Mouse (Mus musculus) urinary bladder, postnatal 4 days (tissue): ENCODE measurements around the gene Clk4.

Experiments used
- DNase-seq, 2 experiments: peaks; one replicate each; pipeline ENCODE4 v3.0.0; 2021 to 2022; ENCODE audit warnings: low spot score in 2 of 2

The Clk4 gene

GRCm38 (mm10) chr11:51308306-51308705, 46.8 kb downstream of the Clk4 start:
- DNase-seq: no peak

GRCm38 (mm10) chr11:51311846-51312245, 50.3 kb downstream of the Clk4 start:
- DNase-seq: no peak

GRCm38 (mm10) chr11:51315991-51316810, 54.7 kb downstream of the Clk4 start:
- no peak for DNase-seq

GRCm38 (mm10) chr11:51320609-51321008, 59.1 kb downstream of the Clk4 start:
- DNase-seq: no peak

- DNase-seq: no peak
Observed at GRCm38 (mm10) chr11:51326908-51327307, 65.4 kb downstream of the Clk4 start.

GRCm38 (mm10) chr11:51328387-51328942, 66.9 kb downstream of the Clk4 start:
- no peak for DNase-seq

GRCm38 (mm10) chr11:51329837-51330714, 68.5 kb downstream of the Clk4 start:
- no peak for DNase-seq
